Mouse (Mus musculus) ES-E14 (cell line): ENCODE results near the gene Elmo1. TPM values are rescaled to one million over a fixed set of nuclear protein-coding genes. Genes with fewer than 3 reads are reported as not detected.
A peak's percentile ranks its signal among the peaks of the same experiment; 100 is the strongest.

Experiments used
- DNase-seq: peaks from one replicate; pipeline ENCODE4 v3.0.0-alpha.2; 2013; ENCODE audit warnings: low read depth, low spot score
- H3K27ac ChIP-seq: 2 replicates; pipeline ENCODE4 v1.5.1; 2012; ENCODE audit warnings: low read depth, mild to moderate bottlenecking, low read length, moderate library complexity, mixed read lengths; ENCODE audit not compliant: poor library complexity, insufficient read depth, severe bottlenecking
- H3K36me3 ChIP-seq: 2 replicates; pipeline ENCODE4 v1.6.1; 2012; ENCODE audit warnings: mild to moderate bottlenecking, low read length, moderate library complexity, mixed read lengths; ENCODE audit not compliant: control insufficient read depth, poor library complexity, insufficient read depth, severe bottlenecking
- H3K4me1 ChIP-seq, 2 experiments: fragments of 150-350 bp in 1 of 2; sonication (generic) in 1 of 2; 2 replicates each; pipeline ENCODE4 v1.6.1; 2012; ENCODE audit warnings: low read length in 2 of 2, mild to moderate bottlenecking in 1 of 2, mixed read lengths in 1 of 2; ENCODE audit not compliant: control insufficient read depth in 2 of 2, insufficient read depth in 2 of 2, poor library complexity in 1 of 2
- H3K4me3 ChIP-seq, 2 experiments: fragments of 150-350 bp in 1 of 2; sonication (generic) in 1 of 2; 2 replicates each; pipeline ENCODE4 v1.5.1; 2012; ENCODE audit warnings: low read length in 2 of 2, low read depth in 1 of 2, mild to moderate bottlenecking in 1 of 2, mixed read lengths in 1 of 2; ENCODE audit not compliant: insufficient read depth in 1 of 2, poor library complexity in 1 of 2, severe bottlenecking in 1 of 2
- H3K9ac ChIP-seq: 2 replicates; pipeline ENCODE4 v1.6.1; 2012; ENCODE audit warnings: low read depth, mild to moderate bottlenecking, low read length, mixed read lengths; ENCODE audit not compliant: poor library complexity, insufficient read depth, severe bottlenecking
- H3K9me3 ChIP-seq: fragments of 150-350 bp; sonication (generic); 2 replicates; pipeline ENCODE4 v1.6.1; 2012; ENCODE audit warnings: low read depth, mild to moderate bottlenecking, low read length; ENCODE audit not compliant: control insufficient read depth, insufficient read depth
- CHD2 ChIP-seq: IDR thresholded peaks from 2 replicates; pipeline ENCODE4 v1.6.1; 2014; ENCODE audit warnings: mild to moderate bottlenecking, low read depth, low read length, inconsistent platforms
- HCFC1 ChIP-seq: IDR thresholded peaks from 2 replicates; pipeline ENCODE4 v1.6.1; 2012; ENCODE audit warnings: low read length, inconsistent platforms, borderline replicate concordance; ENCODE audit not compliant: insufficient read depth
- MAFK ChIP-seq: IDR thresholded peaks from 2 replicates; pipeline ENCODE4 v1.6.1; 2014; ENCODE audit warnings: mild to moderate bottlenecking, low read depth, low read length, inconsistent platforms; ENCODE audit not compliant: insufficient read depth
- ZC3H11A ChIP-seq: IDR thresholded peaks from 2 replicates; pipeline ENCODE4 v1.6.1; 2012; ENCODE audit warnings: low read depth, mild to moderate bottlenecking, inconsistent platforms, low read length, borderline replicate concordance
- ZNF384 ChIP-seq: IDR thresholded peaks from 2 replicates; pipeline ENCODE4 v1.6.1; 2012; ENCODE audit warnings: low read depth, low read length, inconsistent platforms
- in situ Hi-C, 2 experiments: fragments of 600-800 bp; cut with MboI; formaldehyde crosslinking; loops; one replicate each; pipeline ENCODE4 v1.15.1; 2025; ENCODE audit warnings: low sequenced_read_pairs in 2 of 2, inconsistent platforms in 1 of 2; ENCODE audit not compliant: unreplicated experiment in 2 of 2
- total RNA-seq: library from RNA; depleted of rRNA; stranded (reverse); fragments of 300-350 nt; gene quantifications from 2 replicates; pipeline ENCODE4 v1.2.3, GENCODE M21; 2012

Elmo1 gene
- total RNA-seq, 1 experiment = 3.7 TPM

- Histone ChIP-seq H3K27ac (no peak overlapping the region), H3K4me3 (no peak overlapping the region), H3K36me3 (no peaks in the 10 kb centered on the region), H3K9ac (no peak overlapping the region), H3K9me3 (no peaks in the 10 kb centered on the region), H3K4me1 (no peaks in the 10 kb centered on the region)
- in situ Hi-C loops = no loop called here
- TF ChIP-seq MAFK (no peak), ZC3H11A (no peak), HCFC1 (no peak), ZNF384 (no peak), CHD2 (no peak)
- no peak for DNase-seq
These were observed 468.0 kb downstream of the Elmo1 start for GRCm38 (mm10) chr13:20558376-20558775.

- Histone ChIP-seq H3K4me1 (no peaks in the 10 kb centered on the region), H3K9ac (no peak overlapping the region), H3K36me3 (no peaks in the 10 kb centered on the region), H3K4me3 (no peak overlapping the region), H3K27ac (no peak overlapping the region), H3K9me3 (no peaks in the 10 kb centered on the region)
- no peak for TF ChIP-seq MAFK
- TF ChIP-seq ZC3H11A = peak; percentile 4; the same call in 1 of the 2 replicates
- in situ Hi-C loops = no loop called here
- DNase-seq = peak; percentile 43
These were observed 474.0 kb downstream of the Elmo1 start for GRCm38 (mm10) chr13:20564414-20564813.

GRCm38 (mm10) chr13:20575186-20575585 lies 484.8 kb downstream of the Elmo1 start:
- in situ Hi-C loops = loop anchor here in 1 of 2 experiments (25.0 kb wide), 1 partner anchor 462 kb away; no protein-coding TSS in a partner anchor
- no peaks in the 10 kb centered on the region for H3K36me3 ChIP-seq
- H3K4me3 ChIP-seq = no peak overlapping the region
- no peak for DNase-seq
- no peak overlapping the region for H3K27ac ChIP-seq
- TF ChIP-seq HCFC1 = no peak
- no peak for TF ChIP-seq MAFK
- TF ChIP-seq ZNF384 = no peak
- TF ChIP-seq CHD2 = no peak
- no peak for TF ChIP-seq ZC3H11A
- H3K9ac ChIP-seq = no peak overlapping the region
- H3K4me1 ChIP-seq = no peaks in the 10 kb centered on the region
- H3K9me3 ChIP-seq = no peaks in the 10 kb centered on the region

- TF ChIP-seq MAFK = no peak
- H3K9me3 ChIP-seq = no peaks in the 10 kb centered on the region
These were observed 495.5 kb downstream of the Elmo1 start for GRCm38 (mm10) chr13:20585868-20586267.

GRCm38 (mm10) chr13:20586462-20586861 lies 496.1 kb downstream of the Elmo1 start:
- no peaks in the 10 kb centered on the region for H3K9me3 ChIP-seq
- H3K27ac ChIP-seq = no peak overlapping the region
- no peaks in the 10 kb centered on the region for H3K36me3 ChIP-seq
- no peak for DNase-seq
- H3K4me1 ChIP-seq = no peaks in the 10 kb centered on the region
- H3K9ac ChIP-seq = no peak overlapping the region
- in situ Hi-C loops = loop anchor here in 1 of 2 experiments (25.0 kb wide), 1 partner anchor 451 kb away; no protein-coding TSS in a partner anchor
- H3K4me3 ChIP-seq = no peak overlapping the region
- TF ChIP-seq ZNF384 (no peak), CHD2 (no peak), ZC3H11A (no peak), HCFC1 (no peak), MAFK (no peak)

More at GRCm38 (mm10) chr13:20585868-20586267, 495.5 kb downstream of the Elmo1 start:
- Histone ChIP-seq H3K4me1 (no peaks in the 10 kb centered on the region), H3K9ac (no peak overlapping the region), H3K27ac (no peak overlapping the region), H3K36me3 (no peaks in the 10 kb centered on the region), H3K4me3 (no peak overlapping the region)
- in situ Hi-C loops = loop anchor here in 1 of 2 experiments (25.0 kb wide), 1 partner anchor 451 kb away; no protein-coding TSS in a partner anchor
- DNase-seq = no peak
